Mouse (Mus musculus) left cerebral cortex, postnatal 14 days (tissue): ENCODE data around the gene Tnf. TPM values are rescaled to one million over a fixed set of nuclear protein-coding genes. Genes with fewer than 3 reads are reported as not detected.

Experiments used
- DNase-seq, 2 experiments: peaks; one replicate each; pipeline ENCODE4 v3.0.0; 2021 to 2022; ENCODE audit warnings: low spot score in 2 of 2, mixed read lengths in 1 of 2
- intact Hi-C: fragments of 180-260 bp; cut with DNase I; formaldehyde crosslinking; loops from one replicate; pipeline ENCODE4 v1.15.1; 2025
- microRNA-seq, 2 experiments: library from miRNA; unstranded; fragments of <30 nt; microRNA quantifications; one replicate each; pipeline ENCODE4 v1.2.0; 2022
- total RNA-seq, 2 experiments: library from RNA; stranded (reverse); gene quantifications; 2 replicates each; pipeline ENCODE4 v1.2.3; 2021

The Tnf gene
- total RNA-seq, 2 experiments from 2014 or later = not detected

GRCm38 (mm10) chr17:35162730-35163129, 39.1 kb downstream of the Tnf start:
- no peak for DNase-seq
- intact Hi-C loops = no loop called here

DNA sequence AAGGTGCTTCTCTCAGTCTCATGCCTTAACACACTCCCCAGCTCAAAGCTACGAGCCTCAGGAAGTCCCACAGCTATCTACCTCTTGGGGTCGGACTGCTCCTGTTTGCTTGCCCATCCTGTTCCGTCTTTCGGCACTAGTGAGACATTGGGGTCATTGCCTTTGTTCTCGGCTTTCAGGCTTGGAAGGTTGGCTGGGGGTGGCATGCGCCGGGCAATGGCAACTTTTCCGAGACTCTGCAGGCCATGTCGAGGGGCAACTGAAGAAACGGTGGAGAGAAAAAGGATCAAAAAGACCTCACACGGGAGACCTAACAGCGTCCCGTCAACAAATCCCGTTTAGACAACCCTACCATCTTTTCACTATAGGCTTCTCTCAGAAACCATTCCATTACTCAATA, 39.7 kb downstream of the Tnf start:
- intact Hi-C loops = no loop called here

DNA sequence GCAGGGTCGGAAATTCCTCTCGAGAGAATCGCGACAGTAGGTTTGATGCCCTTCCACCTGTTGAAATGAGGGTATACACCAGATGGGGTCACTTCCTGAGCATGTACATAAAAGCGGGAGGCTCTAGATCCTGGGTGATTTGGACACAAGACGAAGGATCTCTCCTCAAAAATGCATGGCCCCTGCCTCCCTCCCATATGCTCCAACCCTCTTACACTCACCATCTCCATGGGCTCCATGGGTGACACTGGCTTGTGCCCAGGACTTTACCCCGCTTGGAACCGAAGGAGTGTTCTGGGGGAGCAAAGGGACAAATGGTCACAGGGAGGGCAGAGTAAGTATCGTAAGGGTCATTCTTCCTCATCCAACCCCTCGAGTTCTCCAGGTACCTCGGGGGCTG, 40.4 kb downstream of the Tnf start:
- no peak for DNase-seq
- intact Hi-C loops = no loop called here

More for the DNA sequence above, 39.7 kb downstream of the Tnf start:
- DNase-seq = no peak

GRCm38 (mm10) chr17:35159638-35160037, 42.2 kb downstream of the Tnf start:
- intact Hi-C loops = no loop called here
- DNase-seq = no peak

DNA sequence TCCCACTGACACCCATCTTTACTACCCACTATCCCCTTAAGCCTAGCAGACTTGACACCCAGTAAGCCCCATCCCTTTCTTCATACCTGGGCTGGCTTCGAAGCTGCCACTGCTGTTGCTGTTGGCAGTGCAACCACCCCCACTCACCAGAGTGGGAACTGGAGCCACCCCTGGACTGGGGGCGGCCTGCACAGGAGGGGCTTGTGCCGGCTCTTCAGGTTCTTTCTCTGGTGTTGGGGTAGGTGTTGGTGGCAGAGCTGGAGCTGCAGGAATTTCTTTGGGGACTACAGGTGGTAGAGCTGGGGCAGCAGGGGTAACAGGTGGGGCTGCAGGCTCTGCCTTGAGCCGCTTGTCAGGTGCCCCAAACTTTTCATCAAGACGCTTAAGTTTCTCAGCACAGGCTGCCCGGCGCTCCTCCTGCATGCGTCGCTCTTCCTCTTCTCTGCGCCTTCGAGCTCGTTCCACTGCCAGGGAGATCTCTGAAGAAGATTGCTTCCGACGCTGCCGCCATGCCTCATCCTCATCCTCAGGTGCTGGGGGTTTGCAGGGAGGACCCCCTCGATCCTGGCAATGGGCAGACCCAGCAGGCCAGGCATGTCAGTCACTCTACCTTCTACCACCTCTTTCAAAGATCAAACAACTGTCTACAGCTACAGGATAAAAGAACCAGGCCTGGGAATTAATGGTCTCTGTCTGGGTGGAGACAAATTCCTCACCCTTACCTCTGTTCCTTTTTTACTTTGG, 42.8 kb downstream of the Tnf start:
- DNase-seq = no peak
- intact Hi-C loops = no loop called here

GRCm38 (mm10) chr17:35157661-35158175, 44.1 kb downstream of the Tnf start:
- no peak for DNase-seq
- intact Hi-C loops = no loop called here

DNA sequence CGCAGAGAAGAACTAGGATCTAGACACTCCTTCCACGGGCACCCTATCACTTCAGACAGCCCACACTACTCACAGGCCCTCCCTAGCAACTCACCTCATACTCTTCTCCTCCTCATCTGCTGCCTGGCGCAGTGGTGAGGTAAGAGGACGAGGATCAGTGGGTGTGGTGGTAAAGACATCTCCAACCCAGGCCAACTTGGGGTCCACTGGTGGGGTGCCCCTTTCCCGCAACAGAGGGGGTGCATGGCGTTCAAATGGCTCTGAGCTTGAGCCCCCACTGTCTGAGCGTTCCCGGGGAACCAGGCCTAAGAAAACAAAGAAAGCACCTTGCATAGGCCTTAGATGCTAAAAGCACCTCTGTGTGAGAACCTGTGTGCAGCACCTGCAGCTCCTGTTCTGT, 44.6 kb downstream of the Tnf start:
- intact Hi-C loops = no loop called here
- DNase-seq = no peak

DNA sequence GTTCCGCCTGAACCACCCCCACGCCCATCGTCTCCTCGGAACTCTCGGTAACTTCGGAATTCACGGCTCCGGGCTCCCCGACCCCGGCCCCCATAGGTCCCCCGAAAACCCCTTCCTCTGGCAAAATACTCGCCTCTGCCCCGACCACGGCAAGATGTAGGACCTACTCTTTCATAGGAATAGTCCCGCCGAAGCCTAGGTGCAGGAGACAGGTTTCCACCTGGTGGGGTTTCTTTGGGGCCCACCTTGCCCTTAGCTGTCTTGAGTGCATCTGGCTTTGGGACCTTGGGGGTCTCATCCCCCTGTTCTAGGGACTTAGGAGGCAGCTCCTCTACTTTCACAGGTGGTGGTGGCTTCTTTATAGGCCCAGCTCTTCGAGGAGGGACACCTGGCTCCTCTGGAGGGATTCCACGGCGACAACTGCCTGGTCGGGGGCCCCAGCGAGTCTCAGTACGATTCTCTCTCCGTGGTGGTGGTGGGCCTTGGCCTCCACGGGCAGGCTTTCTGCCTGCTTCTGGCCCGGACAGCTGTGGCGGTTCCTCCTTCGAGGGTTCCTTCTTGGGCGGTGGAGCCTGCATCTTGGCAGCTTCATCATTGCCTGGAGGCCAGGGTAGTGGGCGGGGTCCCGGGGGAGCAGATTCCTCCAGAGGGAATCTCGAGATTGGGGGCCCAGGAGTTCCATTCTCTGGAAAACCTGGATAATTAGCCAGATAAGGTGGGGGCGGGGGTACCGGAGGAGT, 45.2 kb downstream of the Tnf start:
- intact Hi-C loops = no loop called here
- no peak for DNase-seq

DNA sequence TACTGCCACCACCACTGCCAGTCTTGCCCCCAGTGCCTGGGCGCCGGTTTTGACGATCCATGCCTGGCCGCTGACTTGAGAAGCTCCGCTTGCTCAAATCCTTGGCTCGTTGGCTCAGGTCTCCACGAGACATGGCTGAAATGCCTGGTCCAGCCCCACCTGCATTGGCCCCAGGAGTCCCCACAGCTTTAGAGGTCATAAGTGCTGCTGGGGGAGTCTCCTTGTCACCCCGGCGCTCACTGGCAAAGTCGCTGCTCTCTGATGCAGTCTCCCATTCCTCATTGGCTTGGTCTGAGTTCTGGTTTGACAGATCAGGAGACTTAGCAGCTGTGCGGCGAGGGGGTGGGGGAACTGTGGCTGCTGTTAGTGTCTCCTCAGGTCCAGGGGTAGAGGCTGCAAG, 46.4 kb downstream of the Tnf start:
- no peak for DNase-seq
- intact Hi-C loops = loop anchor here (2.0 kb wide), 1 partner anchor 15 kb away; no protein-coding TSS in a partner anchor

DNA sequence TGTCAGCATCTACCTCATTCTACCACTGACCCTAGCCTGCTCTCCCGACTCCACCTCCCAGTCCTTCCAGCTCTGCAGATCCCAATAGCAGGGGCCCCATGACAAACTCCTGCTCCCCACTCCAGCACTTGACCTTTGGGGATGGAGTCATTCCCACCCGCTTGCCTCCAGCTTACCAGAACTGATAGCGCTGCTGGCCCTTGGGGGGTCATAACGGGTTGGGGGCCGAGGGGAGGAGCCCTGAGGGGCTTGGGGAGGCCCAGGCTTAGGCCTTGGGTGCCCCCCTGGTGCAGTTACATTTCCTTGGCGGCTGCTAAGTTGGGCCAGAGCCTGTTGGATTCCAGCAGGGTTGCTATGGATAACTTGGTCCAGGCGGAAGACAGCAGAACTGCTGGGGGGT, 47.2 kb downstream of the Tnf start:
- no peak for DNase-seq
- intact Hi-C loops = loop anchor here (2.0 kb wide), 1 partner anchor 14 kb away; no protein-coding TSS in a partner anchor

DNA sequence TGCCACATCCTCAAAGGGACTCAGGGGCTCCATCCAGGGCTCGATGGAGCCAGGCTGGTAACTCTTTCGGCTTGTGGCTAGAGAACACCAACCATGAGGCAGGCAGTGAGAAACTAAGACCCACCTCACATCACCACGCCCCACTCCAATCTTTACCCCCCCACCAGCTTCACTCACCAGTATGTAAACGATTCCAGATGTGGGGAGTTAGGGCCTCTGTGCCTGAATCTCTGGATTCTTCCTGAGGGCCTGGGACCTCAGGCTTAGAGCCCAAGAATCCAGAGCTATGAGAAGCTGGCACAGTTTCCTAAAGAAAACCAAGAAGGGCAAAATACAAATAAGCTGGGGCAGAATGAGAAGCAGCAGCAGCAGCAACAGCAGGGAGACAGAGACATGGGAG, 47.9 kb downstream of the Tnf start:
- no peak for DNase-seq
- intact Hi-C loops = loop anchor here (2.0 kb wide), 1 partner anchor 13 kb away; no protein-coding TSS in a partner anchor

- no peak for DNase-seq
- intact Hi-C loops = no loop called here
These were observed 48.7 kb downstream of the Tnf start for GRCm38 (mm10) chr17:35153077-35153476.

- no peak for DNase-seq
- intact Hi-C loops = no loop called here
These were observed 49.7 kb downstream of the Tnf start for GRCm38 (mm10) chr17:35152121-35152520.

Small RNA genes within 50 kb of the gene (microRNA-seq; reads per million reads assigned to microRNA genes)
- 0 reads per million in 2 experiments for gene Mir6973a
- 0.34 to 0.53 reads per million in 2 experiments for gene Mir6974
- 1.0 to 2.6 reads per million in 2 experiments for gene Mir6975
- gene Mir8094 = 0 reads per million in 2 experiments

Other genes starting within 250 kb of the Tnf start
- gene Hspa1b, start 242.8 kb downstream of the Tnf start, total RNA-seq = 1 to 10 TPM; 3.3 to 3.5 TPM
- not detected for gene Gm20481, start 232.1 kb downstream of the Tnf start, total RNA-seq
- 1 to 10 TPM; 5.5 to 6.7 TPM for gene Hspa1a, start 229.9 kb downstream of the Tnf start, total RNA-seq
- gene Hspa1l, start 229.3 kb downstream of the Tnf start, total RNA-seq = under 1 TPM; 0.15 TPM
- 10 to 100 TPM; 19.9 to 25.7 TPM for gene Lsm2, start 220.1 kb downstream of the Tnf start, total RNA-seq
- gene Vars, start 201.0 kb downstream of the Tnf start, total RNA-seq = 10 to 100 TPM; 43.1 to 48.6 TPM
- gene Vwa7, start 185.4 kb downstream of the Tnf start, total RNA-seq = under 1 TPM; 0.17 to 0.24 TPM
- under 1 TPM in 1 of 2 experiments, not detected in 1; 0.92 TPM for gene Sapcd1, start 174.0 kb downstream of the Tnf start, total RNA-seq
- under 1 TPM; 0.59 to 0.75 TPM for gene Msh5, start 155.3 kb downstream of the Tnf start, total RNA-seq
- 10 to 100 TPM; 10.1 to 13.8 TPM for gene Clic1, start 152.0 kb downstream of the Tnf start, total RNA-seq
- gene Ddah2, start 143.0 kb downstream of the Tnf start, total RNA-seq = 10 to 100 TPM; 16.9 to 19.4 TPM
- not detected for gene Ly6g6c, start 136.6 kb downstream of the Tnf start, total RNA-seq
- gene Mpig6b, start 135.8 kb downstream of the Tnf start, total RNA-seq = not detected
- gene Ly6g6e, start 125.1 kb downstream of the Tnf start, total RNA-seq = 1 to 10 TPM; 2.4 to 2.9 TPM
- 1 to 10 TPM in 1 of 2 experiments, not detected in 1; 1.2 TPM for gene Ly6g6d, start 123.9 kb downstream of the Tnf start, total RNA-seq
- gene Ly6g6f, start 116.4 kb downstream of the Tnf start, total RNA-seq = not detected
- gene Abhd16a, start 112.7 kb downstream of the Tnf start, total RNA-seq = 100 to 1,000 TPM; 101 to 113 TPM
- gene Ly6g5c, start 93.7 kb downstream of the Tnf start, total RNA-seq = not detected
- under 1 TPM in 1 of 2 experiments, not detected in 1; 0.59 TPM for gene Ly6g5b, start 86.6 kb downstream of the Tnf start, total RNA-seq
- 10 to 100 TPM; 13.2 to 13.8 TPM for gene Gpank1, start 80.6 kb downstream of the Tnf start, total RNA-seq
- 100 to 1,000 TPM; 195 to 225 TPM for gene Csnk2b, start 80.0 kb downstream of the Tnf start, total RNA-seq
- gene D17H6S53E, start 75.6 kb downstream of the Tnf start, total RNA-seq = 10 to 100 TPM; 24.6 TPM
- gene Apom, start 70.0 kb downstream of the Tnf start, total RNA-seq = not detected
- 100 to 1,000 TPM; 285 to 306 TPM for gene Bag6, start 66.8 kb downstream of the Tnf start, total RNA-seq
- gene Prrc2a, start 37.1 kb downstream of the Tnf start, total RNA-seq = 100 to 1,000 TPM; 272 to 274 TPM
- gene Aif1, start 25.9 kb downstream of the Tnf start, total RNA-seq = 10 to 100 TPM; 10.6 to 12.3 TPM
- 1 to 10 TPM; 5.8 to 7.8 TPM for gene Lst1, start 13.6 kb downstream of the Tnf start, total RNA-seq
- 1 to 10 TPM in 1 of 2 experiments, under 1 TPM in 1; 0.55 to 1.0 TPM for gene Ltb, start 7.6 kb downstream of the Tnf start, total RNA-seq
- gene Lta, start 3.3 kb upstream of the Tnf start, total RNA-seq = under 1 TPM; 0.42 to 0.72 TPM
- gene Gm16181, start 18.8 kb upstream of the Tnf start, total RNA-seq = not detected
- gene Atp6v1g2, start 31.7 kb upstream of the Tnf start, total RNA-seq = 100 to 1,000 TPM; 454 to 455 TPM
- gene Nfkbil1, start 33.8 kb upstream of the Tnf start, total RNA-seq = 10 to 100 TPM; 12.2 to 14.3 TPM
- 100 to 1,000 TPM; 221 to 230 TPM for gene Ddx39b, start 39.7 kb upstream of the Tnf start, total RNA-seq
- 10 to 100 TPM; 18.1 to 18.5 TPM for gene H2-D1, start 60.7 kb upstream of the Tnf start, total RNA-seq
- gene H2-Q1, start 118.4 kb upstream of the Tnf start, total RNA-seq = under 1 TPM; 0.48 to 0.74 TPM
- 1 to 10 TPM in 1 of 2 experiments, under 1 TPM in 1; 0.48 to 2.2 TPM for gene H2-Q2, start 140.2 kb upstream of the Tnf start, total RNA-seq
- gene H2-Q4, start 177.6 kb upstream of the Tnf start, total RNA-seq = 1 to 10 TPM in 1 of 2 experiments, under 1 TPM in 1; 0.85 to 1.4 TPM
- not detected for gene H2-Q6, start 222.8 kb upstream of the Tnf start, total RNA-seq
- under 1 TPM; 0.35 to 0.36 TPM for gene H2-Q7, start 237.1 kb upstream of the Tnf start, total RNA-seq